Mouse (Mus musculus) thymus, postnatal 36 days (tissue): ENCODE data around the gene Ugcg.

ENCODE experiments used
- DNase-seq, 2 experiments: peaks; one replicate each; pipeline ENCODE4 v3.0.0; 2022; ENCODE audit warnings: mixed read lengths in 2 of 2

Ugcg gene

DNA sequence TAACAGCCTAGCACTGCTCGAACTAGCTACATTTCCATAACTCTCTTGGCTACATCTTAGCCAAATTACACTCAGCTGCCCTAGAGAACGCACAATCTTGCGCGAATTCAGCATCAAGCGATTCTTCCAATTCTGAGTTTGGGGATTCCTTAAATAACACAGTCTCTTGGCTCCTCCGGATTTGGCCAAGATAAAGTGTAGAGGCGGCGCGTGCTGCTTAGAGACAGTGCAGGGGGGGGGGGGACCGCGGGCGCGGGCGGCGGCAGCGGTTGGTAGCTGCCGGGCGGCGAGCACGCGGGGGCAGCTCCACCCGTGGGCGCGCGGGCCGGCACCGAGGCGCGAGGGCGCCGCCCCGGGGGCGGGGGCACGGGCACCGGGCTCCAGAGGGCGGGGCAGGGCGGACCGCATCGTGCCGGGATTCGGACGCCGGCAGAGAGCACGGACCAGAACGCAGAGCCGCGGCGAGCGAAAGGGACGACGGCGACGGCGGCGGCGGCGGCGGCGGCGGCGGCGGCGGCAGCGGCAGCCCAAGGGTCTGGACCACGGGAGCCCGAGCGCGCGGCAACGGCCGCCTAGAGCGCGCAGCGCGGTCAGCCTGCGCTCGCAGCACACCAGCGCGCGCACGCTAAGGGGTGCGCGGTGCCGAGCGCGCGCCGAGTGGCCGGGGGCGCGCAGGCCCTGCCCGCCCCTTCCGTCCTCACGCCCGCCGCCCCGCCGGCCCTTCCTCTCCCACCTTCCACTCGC is at the start of gene Ugcg:
Gene Ugcg (plus strand): TSS at position 456 of the 744 bp plus-strand sequence.
- peak; percentile 80 to 86 for DNase-seq

DNA sequence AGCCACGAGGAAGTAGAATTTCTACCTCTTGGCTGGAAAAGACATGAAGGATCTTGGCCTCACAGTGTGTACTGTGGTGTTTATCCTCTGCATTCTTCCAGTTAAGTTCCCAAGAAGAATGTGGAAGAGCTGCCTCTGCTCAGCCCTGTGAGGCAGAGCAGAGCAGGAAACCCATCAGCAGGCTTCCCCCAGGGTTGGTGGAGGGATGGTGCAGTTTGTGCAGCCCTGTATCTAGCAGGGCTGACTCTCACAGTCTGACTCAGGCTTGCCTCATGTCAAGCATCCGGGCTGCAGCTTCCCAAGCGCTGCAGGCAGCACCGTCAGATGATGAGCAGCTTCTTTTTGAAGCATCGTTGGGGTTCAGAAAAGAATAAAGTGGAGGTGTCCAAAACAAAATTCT is 40.0 kb upstream of the Ugcg start:
- DNase-seq: no peak

- no peak for DNase-seq
These were observed 38.1 kb upstream of the Ugcg start for GRCm38 (mm10) chr4:59150907-59151306.

GRCm38 (mm10) chr4:59151953-59152352 is 37.1 kb upstream of the Ugcg start:
- no peak for DNase-seq

- DNase-seq: no peak
These were observed 32.0 kb upstream of the Ugcg start for GRCm38 (mm10) chr4:59156897-59157592.

DNA sequence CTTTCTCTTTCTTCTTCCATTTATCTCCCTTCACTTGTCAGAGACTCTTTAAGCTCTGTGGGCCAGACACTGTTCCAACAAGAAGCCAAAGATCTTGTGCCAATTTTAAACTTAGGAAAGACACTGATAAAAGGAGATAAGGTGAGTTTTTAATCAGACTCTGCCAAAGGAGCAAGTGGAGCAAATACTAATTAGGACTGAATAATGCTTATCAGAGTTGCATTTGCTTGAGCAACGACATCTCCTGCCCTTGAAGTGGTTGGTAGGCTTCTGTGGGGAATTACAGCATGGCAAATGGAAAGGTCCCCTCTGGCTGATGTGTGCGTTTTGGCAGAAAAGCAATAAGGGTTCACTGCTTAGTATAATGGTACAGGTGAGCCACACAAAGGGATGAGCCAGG is 31.4 kb upstream of the Ugcg start:
- DNase-seq: no peak

GRCm38 (mm10) chr4:59160289-59160688 is 28.8 kb upstream of the Ugcg start:
- no peak for DNase-seq

DNA sequence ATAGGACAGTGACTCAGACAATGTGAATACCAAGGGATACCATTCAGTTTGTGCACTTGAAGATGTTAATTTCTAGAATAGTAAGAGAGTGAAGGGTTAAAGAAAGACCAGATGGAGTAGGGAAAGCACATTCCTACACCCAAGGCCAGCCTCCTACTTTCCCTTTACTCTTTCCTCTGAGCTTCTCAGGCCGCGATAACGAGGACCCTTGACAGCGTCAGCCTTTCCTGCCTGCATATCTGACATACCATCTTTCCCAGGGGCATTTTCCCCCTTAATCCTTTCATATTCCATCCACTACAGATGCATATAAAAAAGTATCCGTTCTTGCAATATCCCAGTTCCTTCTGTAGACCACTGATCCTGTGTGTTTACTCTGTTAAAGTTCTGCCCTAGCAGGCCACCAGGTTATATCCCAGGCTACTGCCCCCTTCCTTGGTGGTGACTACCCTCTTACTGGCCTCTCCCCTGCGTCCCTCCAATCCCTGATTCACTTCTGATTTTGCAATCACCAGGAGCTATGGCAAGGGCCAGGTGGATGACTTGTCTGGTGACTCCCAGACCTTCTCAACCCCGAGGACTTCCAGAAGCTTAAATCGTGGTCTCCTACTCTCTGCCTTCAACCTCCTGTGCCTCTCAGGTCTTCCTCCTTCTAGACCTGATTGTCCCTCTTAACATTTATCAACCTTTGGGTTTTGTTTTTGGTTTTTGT is 27.9 kb upstream of the Ugcg start:
- no peak for DNase-seq

DNA sequence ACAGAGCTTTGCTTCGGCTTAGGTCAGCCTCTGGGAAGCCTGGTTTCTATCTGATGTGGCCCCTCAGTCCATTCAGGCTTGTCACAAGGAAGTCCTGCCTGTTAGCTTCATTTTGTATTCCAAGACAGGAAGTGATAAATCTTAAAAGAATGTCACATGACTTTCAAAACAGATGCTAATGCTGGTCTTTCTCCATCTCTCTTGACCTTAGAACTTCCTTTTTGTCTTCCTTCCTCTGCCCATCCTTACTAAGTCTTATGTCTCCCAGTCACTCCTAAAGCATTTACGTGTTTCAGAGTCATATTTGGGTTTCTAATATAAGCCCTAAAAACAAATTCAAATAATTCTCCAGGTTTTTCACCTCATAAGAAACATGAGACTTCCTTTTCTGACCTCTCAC is 25.0 kb upstream of the Ugcg start:
- no peak for DNase-seq

- DNase-seq: peak; percentile 44 to 45
These were observed 21.7 kb upstream of the Ugcg start for GRCm38 (mm10) chr4:59167251-59167847.

DNA sequence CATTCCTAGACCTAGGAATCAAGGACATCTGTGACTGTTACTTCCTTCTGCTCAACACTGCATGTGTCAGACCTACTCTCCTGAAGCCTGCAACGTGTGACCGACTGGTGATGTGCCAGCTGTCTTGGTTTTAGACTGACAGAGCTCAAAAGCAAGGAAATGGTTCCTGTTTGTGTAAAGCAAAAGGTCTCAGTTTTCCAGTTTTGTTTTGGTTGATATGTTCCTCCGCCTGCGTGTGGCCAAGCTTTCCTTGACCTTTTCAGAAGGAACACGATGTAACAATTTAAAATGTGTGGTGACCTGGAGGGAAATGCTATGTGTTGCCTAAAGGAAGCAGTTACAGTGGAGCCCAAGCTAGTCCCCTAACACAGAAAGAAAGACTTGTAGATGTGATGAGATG is 19.1 kb upstream of the Ugcg start:
- peak in 1 of 2 experiments; percentile 39 for DNase-seq

DNA sequence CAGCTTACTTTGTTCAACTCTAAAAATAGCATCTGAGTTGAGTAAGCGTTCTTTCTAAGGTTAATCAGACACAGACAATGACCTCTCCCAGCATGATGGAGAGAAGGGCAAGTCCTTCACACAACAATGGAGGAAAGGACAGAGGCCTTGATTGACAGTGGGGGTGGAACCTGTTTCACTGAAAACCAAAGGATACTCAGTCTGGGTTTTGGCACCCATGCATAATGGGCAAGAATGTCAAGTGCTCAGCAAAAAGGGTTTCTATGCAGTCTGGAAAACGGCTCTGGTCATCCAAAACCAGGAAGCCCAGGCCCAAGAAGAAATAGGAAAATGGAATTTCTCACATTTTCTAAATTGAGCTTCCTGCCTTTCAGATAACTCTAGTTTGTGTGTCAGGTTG is 16.4 kb upstream of the Ugcg start:
- no peak for DNase-seq

DNA sequence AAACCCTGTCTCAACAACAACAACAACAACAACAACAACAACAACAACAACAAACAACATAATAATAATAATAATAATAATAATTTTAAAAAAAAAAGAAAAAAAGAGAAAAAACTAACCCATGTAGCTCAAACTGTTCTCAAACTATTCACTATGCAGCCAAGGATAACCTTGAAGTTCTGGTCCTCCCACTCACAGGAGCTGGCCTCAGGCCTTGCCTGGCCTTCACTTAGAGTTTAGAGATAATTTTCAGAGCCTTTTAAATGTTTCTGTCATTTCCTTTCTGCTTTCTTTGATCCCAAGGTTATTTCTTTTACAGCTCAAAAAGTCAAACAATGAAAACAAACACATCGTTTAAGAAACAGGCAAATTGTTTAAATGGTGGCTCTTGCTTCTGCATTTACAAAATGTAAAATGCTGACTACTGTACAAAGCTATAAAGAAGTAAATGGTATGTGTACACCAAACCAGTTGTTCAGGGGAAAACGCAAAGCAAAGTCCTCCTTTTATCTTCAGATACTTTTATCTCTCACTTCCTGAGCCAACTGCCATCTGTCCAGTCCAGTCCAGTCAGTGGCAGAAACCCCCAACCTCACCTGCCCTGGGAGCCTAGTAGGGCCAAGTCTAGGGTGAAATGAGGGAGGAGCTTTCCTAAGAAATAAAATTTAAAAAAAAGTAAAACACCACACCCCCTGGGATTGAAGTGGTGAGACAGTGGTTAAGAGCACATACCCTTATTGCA is 15.7 kb upstream of the Ugcg start:
- DNase-seq: no peak

DNA sequence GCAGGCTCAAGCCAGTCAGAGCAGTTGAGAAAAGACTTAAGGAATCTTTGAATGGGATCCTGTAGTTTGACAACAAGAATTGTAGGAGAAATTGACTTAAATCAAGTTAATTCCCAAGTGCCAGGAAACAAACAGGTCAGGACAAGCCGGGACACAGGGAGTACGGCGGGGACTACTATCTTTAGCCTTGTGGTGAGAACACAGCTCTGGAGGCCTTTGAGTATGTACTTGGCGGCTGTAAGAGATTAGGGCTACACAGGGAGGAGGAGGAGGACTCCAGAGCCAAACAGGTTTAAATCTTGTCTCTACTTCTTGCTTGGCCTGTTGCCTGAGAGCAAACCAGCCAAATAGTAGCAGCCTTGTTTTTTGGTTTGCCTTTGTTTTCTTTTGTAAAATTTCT is 14.1 kb upstream of the Ugcg start:
- DNase-seq: no peak

DNA sequence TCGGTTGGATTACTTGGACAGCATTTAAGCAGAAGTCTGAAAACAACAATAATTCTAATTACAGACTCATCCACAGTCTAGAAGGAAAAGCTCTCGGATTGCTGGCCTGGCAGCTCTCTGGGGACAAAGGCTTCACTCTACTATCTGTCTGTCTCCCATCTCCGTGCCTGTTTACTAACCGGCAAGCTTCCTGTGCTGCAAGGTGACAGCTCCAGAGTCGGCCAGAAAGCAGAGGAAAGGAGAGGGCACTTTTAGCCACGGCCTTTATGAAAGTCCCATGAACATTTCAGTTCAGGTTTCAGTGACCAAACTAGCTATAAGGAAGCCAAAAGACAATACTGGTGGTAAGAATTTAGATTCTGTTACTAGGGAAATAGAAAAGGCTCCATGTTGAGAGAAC is 13.1 kb upstream of the Ugcg start:
- DNase-seq: no peak

DNA sequence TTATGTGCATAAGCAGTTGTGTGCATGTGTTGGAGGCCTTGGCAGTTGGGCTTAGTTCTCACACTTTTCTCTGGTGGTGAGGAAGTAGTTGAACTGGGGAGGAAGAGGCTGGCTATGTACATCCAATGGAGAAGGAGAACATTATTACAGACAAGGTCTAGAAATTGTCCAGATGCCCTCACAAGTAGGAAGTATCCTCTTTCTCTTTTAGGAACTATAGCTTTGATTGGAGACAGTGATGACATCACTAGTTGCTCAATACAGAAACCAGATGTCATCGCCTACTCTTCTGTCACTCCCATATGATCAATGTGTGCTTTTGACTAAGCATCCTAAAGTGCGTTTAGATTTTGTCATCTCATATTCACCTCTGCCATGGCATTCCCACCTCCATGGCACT is 11.5 kb upstream of the Ugcg start:
- no peak for DNase-seq

DNA sequence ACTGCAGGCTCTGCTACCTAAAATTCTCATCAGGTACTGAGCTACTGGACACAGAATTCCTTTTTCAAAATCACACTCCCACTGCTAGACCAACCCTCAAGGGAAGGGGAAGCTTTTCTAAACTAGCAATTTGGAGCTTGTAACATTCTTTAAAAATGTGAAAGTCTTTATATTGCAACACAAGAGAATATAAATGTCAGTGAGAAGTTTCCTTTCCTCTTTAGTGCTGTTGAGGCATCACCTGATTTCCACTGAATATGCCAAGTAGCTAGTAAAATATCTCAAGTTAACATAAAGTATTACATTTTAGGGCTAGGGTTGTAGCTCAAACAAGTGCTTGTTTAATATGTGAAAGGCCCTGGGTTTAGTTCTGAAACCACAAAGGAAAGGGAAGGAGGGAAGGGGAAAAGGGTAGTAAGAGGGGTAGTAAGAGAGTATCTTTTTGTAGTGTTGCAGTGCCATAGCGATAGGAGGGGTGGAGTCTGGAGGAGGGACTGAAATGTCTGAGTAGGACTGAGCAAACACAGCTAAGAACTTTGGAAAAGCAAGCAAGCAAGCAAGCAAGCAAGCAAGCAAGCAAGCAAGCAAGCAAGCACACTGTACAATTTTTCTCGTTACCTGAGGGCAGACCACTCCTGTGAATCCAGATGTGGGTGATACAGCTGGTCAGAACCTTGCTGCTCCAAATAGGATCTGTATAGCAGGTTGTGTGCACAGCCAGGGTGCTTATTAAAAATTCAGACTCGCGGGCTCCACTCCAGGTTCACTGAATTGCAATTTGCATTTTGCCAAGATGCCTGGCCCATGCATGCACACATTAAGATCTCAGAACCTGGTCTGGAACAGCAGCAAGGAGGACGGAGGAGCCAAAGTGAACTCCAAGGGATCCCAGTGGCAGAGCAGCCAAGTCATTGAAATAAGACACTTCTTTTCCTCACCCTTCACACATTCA is 7.5 kb upstream of the Ugcg start:
- DNase-seq: no peak

GRCm38 (mm10) chr4:59185671-59186070 is 3.4 kb upstream of the Ugcg start:
- no peak for DNase-seq

DNA sequence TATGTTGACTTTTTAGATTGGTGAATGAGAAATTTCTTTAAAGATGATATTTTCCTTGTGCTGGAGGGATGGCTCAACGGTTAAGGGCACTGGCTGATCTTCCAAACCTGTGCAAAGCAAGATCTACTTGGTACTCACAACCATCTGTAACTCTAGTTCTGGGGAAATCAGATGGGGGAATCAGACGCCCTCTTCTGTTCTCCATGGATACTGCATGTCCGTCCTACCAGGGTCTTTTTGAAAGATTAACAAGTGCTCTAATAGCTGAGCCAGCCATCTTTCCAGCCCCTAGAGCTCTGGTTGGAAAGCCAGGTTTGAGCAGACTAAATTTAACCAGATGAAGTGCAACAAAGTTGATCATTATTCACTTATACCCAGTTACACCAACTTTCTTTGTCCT is 1.8 kb upstream of the Ugcg start:
- DNase-seq: peak; percentile 56 to 58

- no peak for DNase-seq
These were observed 619 bp upstream of the Ugcg start for GRCm38 (mm10) chr4:59188474-59188801.

- DNase-seq: peak in 1 of 2 experiments; percentile 54
These were observed 635 bp downstream of the Ugcg start for GRCm38 (mm10) chr4:59189546-59190237.
